Mouse (Mus musculus) liver, adult 2 months (tissue): ENCODE results near the gene Naa50. TPM values are rescaled to one million over a fixed set of nuclear protein-coding genes. Genes with fewer than 3 reads are reported as not detected.

Source experiments
- DNase-seq: peaks from one replicate; pipeline ENCODE4 v3.0.0-alpha.2; 2011; ENCODE audit warnings: low read depth, low spot score; ENCODE audit errors: extremely low read depth
- H3K27ac ChIP-seq: fragments of 200-500 bp; replicated peaks from 2 replicates; pipeline ENCODE4 v1.5.1; 2012; ENCODE audit warnings: low read depth, mild to moderate bottlenecking, control low read depth, inconsistent platforms, low read length; ENCODE audit not compliant: insufficient read depth
- H3K27me3 ChIP-seq: fragments of 200-500 bp; 2 replicates; pipeline ENCODE4 v1.6.1; 2012; ENCODE audit warnings: mild to moderate bottlenecking, moderate library complexity, low read length, inconsistent platforms; ENCODE audit not compliant: control insufficient read depth, insufficient read depth
- H3K36me3 ChIP-seq: fragments of 200-500 bp; 2 replicates; pipeline ENCODE4 v1.6.1; 2012; ENCODE audit warnings: low read length, inconsistent platforms; ENCODE audit not compliant: control insufficient read depth, insufficient read depth
- H3K4me1 ChIP-seq: fragments of 200-500 bp; 2 replicates; pipeline ENCODE4 v1.6.1; 2011; ENCODE audit warnings: low read length; ENCODE audit not compliant: control insufficient read depth, insufficient read depth
- H3K4me3 ChIP-seq: fragments of 200-500 bp; 2 replicates; pipeline ENCODE4 v1.5.1; 2011; ENCODE audit warnings: low read depth, mild to moderate bottlenecking, control low read depth, low read length, moderate library complexity; ENCODE audit not compliant: insufficient read depth
- H3K79me2 ChIP-seq: fragments of 200-500 bp; 2 replicates; pipeline ENCODE4 v1.6.1; 2012; ENCODE audit warnings: inconsistent platforms, mild to moderate bottlenecking, low read length, moderate library complexity; ENCODE audit not compliant: control insufficient read depth, insufficient read depth
- H3K9ac ChIP-seq: fragments of 200-500 bp; 2 replicates; pipeline ENCODE4 v1.6.1; 2012; ENCODE audit warnings: low read depth, mild to moderate bottlenecking, control low read depth, inconsistent platforms, low read length
- CTCF ChIP-seq: fragments of 200-500 bp; IDR thresholded peaks from 2 replicates; pipeline ENCODE4 v1.5.1; 2011; ENCODE audit warnings: low read depth, low read length, control low read depth
- POLR2A ChIP-seq: fragments of 200-500 bp; IDR thresholded peaks from 2 replicates; pipeline ENCODE4 v1.6.1; 2011; ENCODE audit warnings: low read length, control low read depth; ENCODE audit not compliant: insufficient read depth; ENCODE audit errors: extremely low read depth
- WGBS: fragments of 180-500 bp; shearing (Covaris S2); methylation state at CpG from one replicate; pipeline ENCODE4 v1.1.7; 2018; 5-methylcytosine and 5-hydroxymethylcytosine counted together
- polyA plus RNA-seq: library from polyadenylated mRNA; depleted of rRNA; stranded (reverse); fragments of >200 nt; gene quantifications from 2 replicates; pipeline ENCODE4 v1.2.3, GENCODE M21; 2012
- total RNA-seq: library from RNA; depleted of rRNA; stranded (reverse); fragments of >200 nt; gene quantifications from 2 replicates; pipeline ENCODE4 v1.2.3, GENCODE M21; 2014

Gene Naa50
- total and polyA plus RNA-seq, 2 experiments = 11.0 to 28.4 TPM

DNA sequence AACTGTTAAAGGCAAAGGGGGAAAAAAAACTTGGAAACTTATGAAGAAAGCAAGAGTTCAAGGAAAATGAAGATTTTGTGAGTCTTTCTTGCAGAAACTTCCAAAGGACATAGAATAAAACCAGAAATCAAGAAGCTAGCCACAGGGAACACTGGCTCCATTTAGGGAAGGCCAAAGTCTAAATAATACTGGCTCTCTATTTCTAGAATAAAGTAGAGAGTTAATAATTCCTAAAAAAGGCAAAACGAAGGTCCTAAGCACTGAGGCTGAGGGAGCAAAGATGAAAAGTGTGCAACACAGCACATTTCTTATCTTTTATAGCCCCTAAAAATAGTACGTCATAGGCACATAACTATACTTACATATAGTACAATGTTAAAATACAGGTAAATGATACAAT, 34.4 kb upstream of the Naa50 start:
- Histone ChIP-seq H3K27me3 (no peaks in the 10 kb centered on the region), H3K79me2 (no peaks in the 10 kb centered on the region), H3K4me3 (no peak overlapping the region), H3K9ac (no peak overlapping the region), H3K4me1 (no peaks in the 10 kb centered on the region), H3K36me3 (peaks cover 55% of the 10 kb centered on the region), H3K27ac (no peak overlapping the region)
- WGBS = 52% methylated on average over 2 of the region's 2 CpGs
- peak; percentile 22 for DNase-seq
- TF ChIP-seq CTCF (no peak), POLR2A (no peak)

DNA sequence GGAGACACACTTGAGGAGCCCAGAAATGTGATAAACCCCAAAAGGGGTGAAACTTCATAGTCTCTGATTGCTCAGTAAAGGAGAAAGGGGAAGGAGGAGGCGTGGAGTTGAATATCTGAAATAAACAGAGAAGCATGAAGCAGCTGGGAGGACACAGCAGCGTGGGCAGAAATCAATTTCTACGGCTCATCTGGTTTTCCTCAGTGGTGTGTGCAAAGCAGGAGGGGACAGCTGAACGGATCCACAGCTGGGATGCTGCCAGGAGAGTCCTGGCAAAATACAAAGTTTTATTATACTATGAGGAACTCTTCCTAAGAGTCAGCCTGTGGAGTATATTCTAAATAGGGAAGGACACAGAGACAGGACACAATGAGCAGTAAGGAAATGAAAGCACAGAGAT, 30.6 kb upstream of the Naa50 start:
- H3K36me3 ChIP-seq = peaks cover 49% of the 10 kb centered on the region
- H3K27me3 ChIP-seq = no peaks in the 10 kb centered on the region
- no peak overlapping the region for H3K4me3 ChIP-seq
- no peak overlapping the region for H3K27ac ChIP-seq
- TF ChIP-seq POLR2A = no peak
- no peak for TF ChIP-seq CTCF
- WGBS = 79% methylated on average over 4 of the region's 4 CpGs
- H3K4me1 ChIP-seq = no peaks in the 10 kb centered on the region
- no peaks in the 10 kb centered on the region for H3K79me2 ChIP-seq
- no peak overlapping the region for H3K9ac ChIP-seq
- DNase-seq = no peak

DNA sequence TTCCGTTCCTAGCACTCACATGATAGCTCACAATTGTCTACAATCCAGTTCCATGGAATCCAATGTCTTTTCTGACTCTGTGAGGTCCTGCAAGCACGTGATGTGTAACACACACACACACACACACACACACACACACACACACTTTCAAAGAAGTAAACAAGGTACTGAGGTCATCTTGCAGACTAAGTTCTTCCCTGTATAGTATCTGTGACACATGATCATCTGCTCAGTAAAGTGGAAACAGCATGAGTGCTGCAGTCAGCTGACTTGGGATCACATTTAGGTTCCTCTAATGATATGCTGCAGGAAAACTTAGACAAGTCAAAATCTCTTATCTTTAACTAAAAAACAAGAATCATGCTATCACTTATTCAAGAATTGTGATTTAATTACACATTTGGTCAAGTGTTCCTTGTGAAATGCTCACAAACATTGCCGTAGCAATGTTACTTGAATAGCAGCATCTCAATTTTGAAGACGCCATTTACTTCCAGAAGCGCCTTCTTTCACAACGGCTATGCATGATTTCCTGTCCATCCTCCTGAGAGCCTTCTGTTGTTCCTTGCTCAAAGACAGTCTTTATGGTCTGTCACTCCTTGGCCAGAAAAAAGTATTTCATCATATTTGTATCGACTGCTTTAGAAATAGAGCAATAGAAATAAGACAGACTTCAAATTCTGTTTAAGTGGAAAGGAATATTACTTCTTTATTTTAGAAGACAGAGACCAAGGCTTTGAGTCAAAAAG, 19.7 kb upstream of the Naa50 start:
- TF ChIP-seq POLR2A = no peak
- TF ChIP-seq CTCF = no peak
- H3K79me2 ChIP-seq = peaks cover 7% of the 10 kb centered on the region; the same call in 1 of the 2 replicates
- no peak overlapping the region; the same call in 1 of the 2 replicates for H3K27ac ChIP-seq
- H3K9ac ChIP-seq = no peak overlapping the region
- H3K27me3 ChIP-seq = no peaks in the 10 kb centered on the region
- H3K4me3 ChIP-seq = no peak overlapping the region
- no peaks in the 10 kb centered on the region for H3K4me1 ChIP-seq
- WGBS = 80% methylated on average over 7 of the region's 7 CpGs
- DNase-seq = peak; percentile 42
- H3K36me3 ChIP-seq = peaks cover 10% of the 10 kb centered on the region

DNA sequence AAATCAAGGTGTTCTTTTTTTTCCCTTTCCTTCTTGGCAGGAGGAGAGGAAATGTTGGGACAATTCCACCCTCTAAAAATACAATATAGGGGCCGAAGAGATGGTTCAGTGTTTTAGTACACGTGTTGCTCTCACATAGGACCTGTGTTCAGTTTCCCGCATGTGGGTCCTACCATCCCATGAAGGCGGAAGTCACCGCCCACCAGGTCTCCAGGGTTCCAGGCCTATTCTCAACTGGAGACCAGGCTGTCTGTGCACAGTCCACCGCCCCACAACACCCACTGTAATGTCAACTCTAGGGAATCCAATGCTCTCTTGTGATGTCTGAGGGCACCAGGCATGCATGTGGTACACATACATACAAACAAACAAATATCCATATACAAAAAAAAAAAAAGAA, 17.5 kb upstream of the Naa50 start:
- Histone ChIP-seq H3K9ac (no peak overlapping the region), H3K4me3 (no peak overlapping the region), H3K79me2 (peaks cover 14% of the 10 kb centered on the region; the same call in 1 of the 2 replicates), H3K36me3 (no peaks in the 10 kb centered on the region), H3K27me3 (no peaks in the 10 kb centered on the region), H3K27ac (no peak overlapping the region), H3K4me1 (no peaks in the 10 kb centered on the region; the same call in 1 of the 2 replicates)
- 91% methylated on average over 6 of the region's 6 CpGs for WGBS
- no peak for DNase-seq
- TF ChIP-seq POLR2A = no peak
- no peak for TF ChIP-seq CTCF

DNA sequence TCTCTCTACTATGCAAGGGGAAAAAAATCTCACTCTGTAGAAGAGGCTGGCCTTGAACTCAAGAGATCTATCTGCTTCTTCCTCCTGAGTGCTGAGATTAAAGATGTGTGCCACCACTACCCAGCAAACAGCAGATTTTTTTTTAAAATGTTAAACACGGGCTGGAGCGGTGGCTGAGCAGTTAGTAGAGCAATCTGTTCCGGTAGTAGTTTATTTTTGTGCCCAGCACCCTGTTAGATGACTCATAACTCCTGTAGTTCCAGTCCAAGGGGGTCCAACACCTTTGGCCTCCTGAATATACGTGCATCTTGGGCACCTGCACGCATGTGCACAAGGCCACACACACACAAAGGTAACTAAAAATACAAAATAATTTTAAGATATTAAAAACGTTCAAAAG, 17.1 kb upstream of the Naa50 start:
- no peaks in the 10 kb centered on the region; the same call in 1 of the 2 replicates for H3K4me1 ChIP-seq
- 85% methylated on average over 6 of the region's 6 CpGs for WGBS
- H3K27ac ChIP-seq = no peak overlapping the region
- H3K4me3 ChIP-seq = no peak overlapping the region
- peaks cover 15% of the 10 kb centered on the region; the same call in 1 of the 2 replicates for H3K79me2 ChIP-seq
- H3K9ac ChIP-seq = no peak overlapping the region
- DNase-seq = no peak
- H3K36me3 ChIP-seq = no peaks in the 10 kb centered on the region
- no peak for TF ChIP-seq CTCF
- TF ChIP-seq POLR2A = no peak
- H3K27me3 ChIP-seq = no peaks in the 10 kb centered on the region
